Mouse (Mus musculus): ENCODE data around the gene Ifna14.
A peak's percentile ranks its signal among the peaks of the same experiment; 100 is the strongest.
"Not testable (repeated sequence)": the region's sequence is repeated elsewhere in the genome, so short reads cannot be mapped to it uniquely, and the experiment has no call there.

Gene Ifna14

DNA sequence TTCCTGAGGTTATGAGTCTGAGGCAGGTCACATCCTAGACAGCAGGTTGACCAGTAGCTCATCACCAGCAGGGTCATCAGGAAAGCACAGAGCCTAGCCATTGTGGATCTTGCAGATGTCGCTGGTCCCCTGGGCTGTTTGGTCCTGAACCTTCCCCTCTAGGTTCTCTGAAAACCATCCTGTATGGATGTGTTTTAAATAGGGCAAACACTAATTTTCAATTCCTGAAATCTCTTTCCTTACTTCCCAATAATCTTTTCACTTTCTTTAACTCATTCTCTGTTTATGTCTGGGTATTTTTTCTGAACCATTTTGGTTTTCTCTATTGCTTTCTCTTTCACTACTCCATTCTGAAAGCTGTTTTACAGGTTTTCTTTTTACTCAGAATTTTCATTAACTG is at the start of gene Ifna14:
Gene Ifna14 (minus strand): TSS at position 101 of the 400 bp plus-strand sequence.
- DNase-seq (ENCODE audit: low spot score in 2 of 2) = no peak

GRCm38 (mm10) chr4:88603276-88603675 is 31.7 kb upstream of the Ifna14 start, which contains the start of gene Ifna12:
Gene Ifna12 (minus strand): TSS chr4:88603376.
- DNase-seq (ENCODE audit: low spot score in 2 of 2) = no peak

DNA sequence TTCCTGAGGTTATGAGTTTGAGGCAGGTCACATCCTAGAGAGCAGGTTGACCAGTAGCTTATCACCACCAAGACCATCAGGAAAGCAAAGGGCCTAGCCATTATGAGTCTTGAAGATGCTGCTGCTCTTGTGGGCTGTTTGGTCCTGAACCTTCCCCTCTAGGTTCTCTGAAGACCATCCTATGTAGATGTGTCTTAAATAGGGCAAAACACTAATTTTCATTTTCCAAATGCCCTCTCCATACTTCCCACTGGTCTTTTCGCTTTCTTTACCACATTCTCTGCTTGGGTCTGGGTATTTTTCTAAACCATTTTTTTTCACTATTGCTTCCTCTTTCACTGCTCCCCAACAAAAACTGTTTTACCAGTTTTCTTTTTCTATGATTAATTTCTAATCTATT is 20.7 kb upstream of the Ifna14 start, which contains the start of gene Ifna9:
Gene Ifna9 (minus strand): TSS at position 101 of the 400 bp plus-strand sequence.
- DNase-seq (ENCODE audit: low spot score in 2 of 2) = no peak

- no peak for DNase-seq (ENCODE audit: low spot score in 2 of 2)
Measured at GRCm38 (mm10) chr4:88561791-88562190, 9.8 kb downstream of the Ifna14 start.

DNA sequence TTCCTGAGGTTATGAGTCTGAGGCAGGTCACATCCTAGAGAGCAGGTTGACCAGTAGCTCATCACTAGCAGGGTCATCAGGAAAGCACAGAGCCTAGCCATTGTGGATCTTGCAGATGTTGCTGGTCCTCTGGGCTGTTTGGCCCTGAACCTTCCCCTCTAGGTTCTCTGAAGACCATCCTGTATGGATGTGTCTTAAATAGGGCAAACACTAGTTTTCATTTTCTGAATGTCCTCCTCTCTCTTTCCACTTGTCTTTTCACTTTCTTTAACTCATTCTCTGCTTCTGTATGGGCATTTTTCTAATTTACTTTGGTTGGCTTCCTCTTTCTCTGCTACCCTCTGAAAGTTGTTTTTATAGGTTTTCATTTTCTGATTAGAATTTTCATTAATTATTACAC is 13.5 kb downstream of the Ifna14 start, which contains the start of gene Ifna15:
Gene Ifna15 (minus strand): TSS at position 101 of the 400 bp plus-strand sequence.
- not testable (repeated sequence) for DNase-seq (ENCODE audit: low spot score in 2 of 2)

GRCm38 (mm10) chr4:88550161-88550945 is 21.2 kb downstream of the Ifna14 start:
- DNase-seq (ENCODE audit: low spot score in 2 of 2) = peak; percentile 28 to 39

DNA sequence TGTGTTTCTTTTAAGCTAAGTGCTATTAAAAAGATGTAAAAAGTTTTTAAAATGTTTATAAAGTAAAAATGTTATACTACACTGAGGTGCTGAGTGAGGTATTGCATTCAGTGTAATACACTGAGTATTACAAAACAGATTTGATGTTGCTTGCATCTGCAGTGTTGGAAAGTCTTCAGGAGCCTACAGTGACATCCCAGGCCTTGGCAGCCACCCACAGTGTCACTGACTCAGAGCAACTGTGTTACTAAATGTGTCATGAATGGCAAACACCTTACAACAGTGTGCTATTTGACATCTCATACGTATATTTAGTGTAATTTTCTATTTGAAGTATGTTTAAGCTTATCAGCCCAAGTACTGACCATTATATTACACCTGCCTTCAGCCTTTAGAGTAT is 23.6 kb downstream of the Ifna14 start:
- no peak for DNase-seq (ENCODE audit: low spot score in 2 of 2)

DNA sequence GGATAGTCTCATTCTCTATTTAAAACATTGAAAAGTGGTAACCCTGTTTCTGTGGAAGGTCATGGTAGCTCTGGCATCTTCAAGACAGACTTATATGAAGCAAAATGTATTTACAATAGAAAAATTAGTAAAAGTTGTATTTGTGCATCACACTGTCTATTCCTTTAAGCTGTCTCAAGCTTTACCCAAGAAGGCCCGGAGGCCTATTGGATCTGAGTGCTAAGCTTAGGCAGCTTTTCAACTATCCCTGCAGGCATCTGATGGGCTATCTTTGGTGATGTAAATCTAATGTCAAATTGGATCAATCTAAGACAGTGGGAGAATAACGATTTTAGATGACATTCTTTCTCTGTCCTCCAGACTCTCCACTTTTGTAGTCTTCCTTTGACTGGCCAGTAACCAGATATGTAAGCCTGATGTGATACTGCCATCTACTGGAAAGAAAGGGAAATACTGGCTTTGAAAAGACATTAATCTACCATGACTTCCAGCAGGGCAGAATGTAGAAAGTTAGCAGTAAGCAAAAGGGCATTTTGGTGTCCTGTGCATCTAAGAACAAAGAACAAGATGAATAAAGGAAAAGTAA is 27.9 kb downstream of the Ifna14 start:
- no peak for DNase-seq (ENCODE audit: low spot score in 2 of 2)

DNA sequence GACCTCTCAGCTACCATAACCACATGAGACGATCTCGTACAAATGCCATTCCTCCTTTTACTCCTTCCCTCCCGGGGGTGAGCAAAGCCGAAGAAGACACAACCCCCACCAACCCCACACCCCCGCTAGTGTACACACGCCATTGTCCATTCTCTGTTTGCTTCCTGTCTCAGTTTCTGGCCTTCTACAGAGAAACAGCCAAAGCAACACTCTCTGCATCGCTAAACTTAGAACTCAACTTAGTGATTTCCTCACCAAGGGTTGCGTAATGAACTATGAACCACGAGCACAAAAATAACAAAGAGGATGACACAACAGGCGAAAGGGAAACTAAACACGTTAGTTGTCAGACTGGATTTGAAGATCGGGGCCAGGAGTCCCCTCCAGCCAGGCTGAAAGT is 34.3 kb downstream of the Ifna14 start:
- DNase-seq (ENCODE audit: low spot score in 2 of 2) = no peak

DNA sequence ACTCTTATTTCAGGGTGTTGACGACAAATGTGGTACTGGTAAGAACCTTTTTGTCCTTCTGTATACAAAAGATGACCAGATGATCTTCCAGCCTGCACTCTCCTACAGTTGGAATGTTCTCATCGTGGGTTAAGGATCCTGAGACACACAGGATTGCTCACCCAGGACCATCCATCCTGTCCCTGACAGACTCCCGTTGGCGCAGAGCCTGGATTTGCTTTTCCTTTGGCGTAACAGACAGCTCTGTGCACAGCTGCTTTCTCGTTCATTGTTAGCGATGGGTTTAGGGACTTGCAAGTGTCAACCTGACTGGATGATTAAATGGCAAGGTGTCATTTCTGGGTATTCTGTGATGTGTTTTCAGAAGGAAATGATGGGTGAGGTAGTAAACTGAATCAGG is 35.0 kb downstream of the Ifna14 start:
- no peak for DNase-seq (ENCODE audit: low spot score in 2 of 2)

- DNase-seq (ENCODE audit: low spot score in 2 of 2) = no peak
Measured at GRCm38 (mm10) chr4:88535742-88536141, 35.9 kb downstream of the Ifna14 start.

DNA sequence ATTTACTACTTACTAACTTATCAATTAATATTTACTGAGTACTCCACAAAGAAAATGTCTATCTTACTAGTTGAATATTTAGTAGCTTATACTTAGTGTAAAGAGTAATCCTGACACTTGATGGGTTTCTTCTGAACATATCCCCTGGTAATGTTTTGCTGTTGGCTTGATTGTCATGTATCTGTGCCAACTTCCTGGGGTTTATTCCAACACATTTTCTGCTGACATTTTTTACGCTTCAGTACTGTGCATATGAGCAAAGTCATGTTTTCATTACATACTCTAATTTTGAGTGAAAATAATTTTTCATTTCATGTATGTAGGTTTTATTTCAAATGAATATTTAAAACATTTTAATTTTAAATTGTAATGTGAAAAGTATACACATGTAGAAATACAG is 36.7 kb downstream of the Ifna14 start:
- no peak for DNase-seq (ENCODE audit: low spot score in 2 of 2)

DNA sequence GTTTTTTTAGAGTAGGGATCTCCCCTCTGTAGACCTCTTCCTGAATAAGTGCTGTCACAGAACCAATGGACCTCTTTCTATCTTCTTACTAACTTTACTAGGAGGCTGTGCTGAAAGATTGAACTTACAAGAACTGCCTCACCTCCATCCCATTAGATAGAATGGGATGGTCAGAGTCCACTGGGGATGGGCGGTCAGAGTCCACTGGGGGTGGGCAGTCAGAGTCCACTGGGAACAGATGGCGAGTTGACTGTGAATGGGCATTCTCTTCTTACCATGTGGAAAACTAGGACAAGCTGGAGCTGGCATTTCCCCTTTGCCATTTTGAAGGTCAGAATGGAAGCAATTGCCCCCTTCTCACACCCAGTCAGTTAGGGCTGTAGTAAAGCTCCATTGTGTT is 38.1 kb downstream of the Ifna14 start:
- DNase-seq (ENCODE audit: low spot score in 2 of 2) = no peak

DNA sequence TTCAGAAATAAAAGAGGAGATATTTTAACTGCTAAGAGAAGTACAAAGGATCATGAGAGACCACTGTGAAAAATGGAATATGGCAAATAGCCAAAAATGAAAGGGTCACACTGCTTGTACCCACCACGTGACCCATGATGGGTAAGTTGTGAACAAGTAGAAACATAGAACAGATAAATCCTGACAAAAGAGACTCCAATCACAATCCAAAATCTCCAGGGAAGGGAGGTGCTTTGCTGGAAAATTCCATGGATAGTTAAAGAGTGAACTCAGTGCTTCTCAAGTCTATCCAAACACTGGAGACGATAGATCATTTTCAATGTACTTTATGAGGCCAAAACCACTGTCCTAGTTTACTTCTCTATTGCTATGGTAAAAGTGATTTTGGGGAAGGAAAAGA is 40.7 kb downstream of the Ifna14 start:
- no peak for DNase-seq (ENCODE audit: low spot score in 2 of 2)

GRCm38 (mm10) chr4:88530271-88530670 is 41.3 kb downstream of the Ifna14 start:
- no peak for DNase-seq (ENCODE audit: low spot score in 2 of 2)

DNA sequence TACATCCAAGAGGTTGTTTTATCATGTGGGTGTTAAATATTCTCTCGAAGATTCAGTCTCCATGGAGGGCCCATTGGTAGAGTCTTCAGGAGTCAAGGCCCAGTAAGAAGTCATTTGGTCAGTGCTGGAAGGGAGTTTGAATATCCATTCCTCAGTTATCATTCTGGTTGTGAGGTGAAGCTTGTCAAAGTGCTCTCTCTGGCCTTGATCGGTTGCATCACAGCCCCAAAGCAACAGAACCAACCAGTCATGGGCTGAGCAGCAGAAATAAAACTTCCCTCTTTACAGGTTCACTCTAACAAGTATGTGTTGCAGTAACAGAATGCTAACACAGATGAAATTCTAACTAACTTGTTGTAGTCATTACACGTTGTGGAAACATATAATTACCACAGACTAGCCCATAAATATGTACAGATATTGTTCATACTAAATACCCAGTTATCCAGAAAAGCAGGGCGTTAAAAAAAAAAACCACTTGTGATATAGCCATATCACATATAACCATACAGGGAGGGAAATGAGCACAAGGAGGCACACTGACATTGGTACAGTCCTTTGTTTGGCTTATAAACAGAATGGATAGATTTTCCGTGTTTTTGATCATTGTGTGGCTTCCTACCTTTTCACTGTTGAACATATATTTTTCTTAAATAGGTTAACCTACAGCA is 45.1 kb downstream of the Ifna14 start:
- no peak for DNase-seq (ENCODE audit: low spot score in 2 of 2)

GRCm38 (mm10) chr4:88525393-88525792 is 46.2 kb downstream of the Ifna14 start:
- no peak for DNase-seq (ENCODE audit: low spot score in 2 of 2)

- no peak for DNase-seq (ENCODE audit: low spot score in 2 of 2)
Measured at GRCm38 (mm10) chr4:88523241-88523640, 48.4 kb downstream of the Ifna14 start.

DNA sequence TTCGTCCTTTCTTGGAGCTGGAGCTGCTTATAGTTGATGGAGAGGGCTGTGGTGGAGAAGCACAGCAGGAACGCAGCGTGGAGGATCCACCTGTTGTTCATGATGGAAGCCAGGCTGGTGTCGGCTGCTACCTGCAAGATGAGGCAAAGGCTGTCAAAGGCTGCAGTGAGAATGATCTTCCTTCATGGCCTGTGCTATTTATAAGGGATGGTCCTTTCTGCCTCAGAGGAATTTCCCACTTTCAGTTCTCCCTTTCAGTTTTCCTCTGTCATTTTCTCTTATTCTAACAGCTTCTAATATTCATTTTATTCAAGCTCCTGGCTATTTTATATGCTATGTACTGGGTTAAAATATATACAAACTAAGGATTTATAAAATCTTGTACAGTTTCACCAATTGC is 48.9 kb downstream of the Ifna14 start, which contains the start of gene Ifnb1:
Gene Ifnb1 (minus strand): TSS at position 101 of the 400 bp plus-strand sequence.
- no peak for DNase-seq (ENCODE audit: low spot score in 2 of 2)
